ENCODE assay signal across 16 mouse cellular contexts in the genomic region with DNA sequence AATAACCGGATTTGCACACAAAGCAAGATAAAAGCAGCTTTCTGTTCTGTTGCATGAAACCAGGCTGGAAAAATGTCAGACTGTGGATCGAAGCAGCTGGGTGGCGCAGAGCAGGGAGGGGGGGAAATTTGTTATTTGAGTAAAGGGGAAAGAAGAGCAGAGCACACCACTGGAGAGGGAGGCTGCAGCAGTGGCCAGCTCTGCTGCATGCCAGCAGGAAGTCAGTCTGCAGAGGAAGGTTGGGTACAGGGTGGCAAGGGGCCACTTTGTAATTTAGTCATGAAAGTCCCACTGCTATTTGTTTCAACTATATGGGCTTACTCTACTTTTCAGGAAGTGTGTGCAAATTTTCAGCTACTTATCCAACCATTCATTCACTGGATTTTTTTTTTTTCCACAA.
"Had no signal": no experiment of that assay in that cellular context is flagged by ENCODE, and none has a peak within 500 bp of the region (broad histone marks: within the 10 kb centered on the region; RNA-seq: fewer than 3 reads in every experiment).

No protein-coding gene starts in this region.

- H3K27me3 ChIP-seq: liver, embryonic 13.5 days had no signal

- H3K4me3 ChIP-seq: left cerebral cortex, adult 2 months; liver, embryonic 13.5 days had no signal

- DNase-seq: kidney, adult 9 months; kidney, postnatal 10 days; kidney, postnatal 4 days; layer of hippocampus, adult 9-11 months; layer of hippocampus, postnatal 36 days; liver, embryonic 13.5 days; lung, adult 2 months; lung, postnatal 14 days; lung, postnatal 4 days; midbrain, embryonic 14.5 days; thymus, adult 2 months; thymus, postnatal 14 days; thymus, postnatal 4 days had no signal

- H3K4me1 ChIP-seq: liver, embryonic 13.5 days had no signal

- H3K36me3 ChIP-seq: liver, embryonic 13.5 days had no signal

- H3K9me3 ChIP-seq: liver, embryonic 13.5 days had no signal

- H3K4me2 ChIP-seq: liver, embryonic 13.5 days; midbrain, embryonic 11.5 days had no signal

- H3K27ac ChIP-seq: left cerebral cortex, adult 2 months; liver, embryonic 13.5 days; stomach, postnatal 0 days had no signal

- H3K9ac ChIP-seq: liver, embryonic 13.5 days had no signal
